Mouse (Mus musculus): ENCODE data around the gene Ttc16.

DNA sequence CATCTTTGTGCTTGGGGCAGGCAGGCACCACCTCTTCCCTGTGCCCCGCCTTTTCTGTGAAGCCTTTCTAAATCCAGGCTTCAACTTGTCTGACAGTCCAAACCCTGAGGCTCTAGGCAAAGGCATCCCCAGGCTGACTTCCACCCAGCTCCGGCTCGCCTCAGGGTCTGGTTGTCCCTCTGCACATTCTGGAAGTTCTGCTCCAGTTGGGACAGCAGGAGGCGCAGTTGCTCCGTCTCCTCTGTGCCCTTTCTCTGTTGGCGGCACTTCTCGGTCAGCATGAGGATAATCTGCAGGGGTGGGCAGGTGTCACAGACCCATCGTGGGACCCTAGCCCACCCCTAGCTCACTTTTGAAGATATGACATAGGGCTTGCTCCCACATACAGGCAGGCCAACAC is 3.7 kb upstream of the Ttc16 start:
- TF ChIP-seq CTCF (IDR thresholded peaks at IDR 0.05; ENCODE audit: control insufficient read depth, insufficient read depth, insufficient replicate concordance, low read depth, low read length): peak; percentile 76; the same call in 1 of the 2 replicates
- TF ChIP-seq POLR2A (IDR thresholded peaks at IDR 0.05; ENCODE audit: control insufficient read depth, low read depth, low read length): no peak

Data from testis, adult 2 months (tissue).